Mouse (Mus musculus): Measurements from ENCODE around the gene Cebpe.
A peak's percentile ranks its signal among the peaks of the same experiment; 100 is the strongest.

The Cebpe gene

DNA sequence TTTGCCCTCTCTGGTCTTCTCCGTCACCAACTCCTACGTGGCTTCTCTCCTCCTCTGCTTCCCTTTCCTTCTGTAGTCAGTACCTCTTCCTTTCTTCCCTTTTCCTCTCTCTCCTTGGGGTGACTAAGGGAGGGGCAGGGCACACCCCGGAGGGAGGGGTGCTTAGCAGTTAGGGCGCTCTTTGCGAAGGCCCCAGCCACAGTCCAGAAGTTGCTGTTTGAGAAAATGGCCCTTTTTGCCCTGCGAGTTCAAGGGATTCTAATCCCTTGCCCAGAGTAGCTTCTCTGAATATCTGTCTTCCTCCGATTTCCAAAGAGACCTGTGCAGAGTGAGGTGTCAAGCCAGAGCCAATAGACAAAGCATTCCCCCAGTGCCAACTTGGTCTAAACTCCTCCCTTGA, at the start of gene Cebpe:
Cebpe (minus strand) TSS at position 101 of the 400 bp plus-strand sequence.
- no peak for DNase-seq (ENCODE audit: low spot score)

GRCm38 (mm10) chr14:54756382-54756781, 44.4 kb upstream of the Cebpe start:
- no peak for DNase-seq (ENCODE audit: low spot score)

DNA sequence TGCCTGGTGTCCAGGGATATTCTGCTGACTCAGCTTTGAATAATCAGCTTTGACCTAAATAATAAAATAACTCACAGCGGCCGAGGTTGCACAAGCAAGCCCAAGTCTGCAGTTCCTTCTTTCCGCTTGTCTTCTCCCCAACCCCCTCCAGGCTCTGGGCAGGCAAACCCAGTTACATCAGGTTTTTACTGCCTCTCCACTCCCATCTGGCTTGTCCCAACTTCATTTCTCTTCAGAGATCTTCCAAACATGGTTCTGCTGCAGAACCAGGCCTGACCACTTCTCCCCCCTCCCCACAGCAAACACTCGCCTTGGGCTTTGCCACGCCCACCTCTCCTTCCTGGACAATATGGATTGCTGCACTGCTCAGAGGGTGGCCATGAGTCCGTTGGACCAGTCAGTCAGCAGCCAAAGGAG, 42.6 kb upstream of the Cebpe start:
- DNase-seq (ENCODE audit: low spot score) = peak; percentile 62

DNA sequence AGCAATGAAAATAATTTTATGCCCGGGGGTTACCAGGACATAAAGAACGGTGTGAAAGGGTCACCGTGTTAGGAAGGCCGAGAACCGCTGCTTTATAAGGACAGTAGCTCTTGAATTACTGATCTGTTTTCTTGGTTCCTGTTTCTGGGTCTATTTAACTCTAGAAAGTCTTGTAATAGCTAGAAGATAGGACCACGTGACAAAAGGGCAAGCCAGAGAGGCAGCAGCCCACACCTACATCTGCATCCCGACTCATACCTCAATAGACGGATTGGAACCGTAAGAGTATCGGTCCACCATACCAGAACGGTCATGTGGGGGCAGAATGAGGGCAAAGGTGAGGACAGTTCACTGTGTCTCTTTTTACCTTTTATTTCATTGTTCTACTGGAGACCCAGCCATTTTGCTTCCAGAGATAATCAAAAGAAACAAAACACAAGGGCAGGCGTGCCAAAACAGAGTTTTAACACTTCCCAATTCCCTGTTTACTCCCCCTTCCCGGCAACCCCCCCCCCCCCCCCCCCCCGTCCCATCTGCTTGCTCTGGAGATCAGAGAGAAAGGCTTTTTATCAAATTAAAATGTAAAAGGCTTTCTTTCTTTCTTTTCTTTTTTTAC, 42.1 kb upstream of the Cebpe start:
- DNase-seq (ENCODE audit: low spot score) = peak; percentile 5

DNA sequence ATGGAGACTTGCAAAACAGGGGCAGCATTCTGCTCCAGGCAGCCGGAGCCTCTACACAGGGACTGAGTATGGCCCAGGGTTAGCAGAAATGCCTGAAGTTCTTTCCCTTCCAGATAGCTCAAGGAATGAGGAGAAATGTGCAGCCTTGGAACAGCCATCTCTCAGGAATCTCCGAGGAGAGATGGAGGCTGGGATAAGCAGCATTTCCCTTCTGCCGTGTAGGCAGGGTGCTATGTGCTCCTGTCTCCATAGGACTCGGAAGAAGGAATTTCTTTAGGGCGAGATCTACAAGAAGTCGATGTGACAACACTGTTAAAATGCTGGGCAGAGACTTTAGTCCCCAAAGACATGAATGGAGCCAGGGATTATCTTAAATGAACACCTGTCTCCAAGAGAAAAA, 41.0 kb upstream of the Cebpe start:
- no peak for DNase-seq (ENCODE audit: low spot score)

DNA sequence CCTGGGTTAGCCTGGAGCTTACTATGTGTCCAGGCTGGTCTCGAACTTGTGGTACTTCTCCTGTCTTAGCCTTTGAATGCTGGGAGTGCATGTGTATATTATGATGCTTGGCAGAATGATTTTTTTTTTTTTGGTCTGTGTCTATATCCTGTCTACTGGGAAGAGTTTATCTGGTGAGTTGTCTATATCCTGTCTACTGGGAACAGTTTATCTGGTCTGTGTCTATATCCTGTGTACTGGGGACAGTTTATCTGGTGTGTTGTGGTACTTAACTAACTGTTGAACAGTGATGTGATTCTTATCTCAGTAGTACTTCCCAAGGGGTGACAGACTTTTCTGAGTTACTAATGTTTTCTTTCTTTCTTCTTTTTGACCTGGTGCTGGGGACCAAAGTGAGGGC, 39.8 kb upstream of the Cebpe start:
- no peak for DNase-seq (ENCODE audit: low spot score)

GRCm38 (mm10) chr14:54749238-54749637, 37.3 kb upstream of the Cebpe start:
- DNase-seq (ENCODE audit: low spot score) = no peak

- no peak for DNase-seq (ENCODE audit: low spot score)
Observed at GRCm38 (mm10) chr14:54747942-54748917, 36.3 kb upstream of the Cebpe start.

DNA sequence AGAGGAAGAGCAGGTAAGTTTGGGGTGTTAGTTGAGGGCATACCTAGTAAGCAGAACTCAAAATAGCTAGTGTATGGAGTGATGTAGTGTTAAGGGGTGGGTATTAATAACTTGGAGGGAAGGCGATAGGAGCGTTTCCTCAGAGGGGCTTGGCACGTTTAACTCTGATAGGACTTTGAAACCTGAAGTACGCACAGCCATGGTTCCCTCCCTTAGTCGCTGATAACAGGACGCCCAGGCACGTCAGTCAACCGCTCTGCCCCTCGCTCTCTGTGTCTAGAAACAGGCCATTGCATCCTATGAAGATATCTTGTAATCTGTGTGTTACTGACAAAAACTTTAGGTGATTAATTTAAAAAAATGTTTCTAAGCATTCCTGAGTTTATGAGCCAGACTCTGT, 34.1 kb upstream of the Cebpe start:
- no peak for DNase-seq (ENCODE audit: low spot score)

- no peak for DNase-seq (ENCODE audit: low spot score)
Observed at GRCm38 (mm10) chr14:54744473-54744872, 32.5 kb upstream of the Cebpe start.

DNA sequence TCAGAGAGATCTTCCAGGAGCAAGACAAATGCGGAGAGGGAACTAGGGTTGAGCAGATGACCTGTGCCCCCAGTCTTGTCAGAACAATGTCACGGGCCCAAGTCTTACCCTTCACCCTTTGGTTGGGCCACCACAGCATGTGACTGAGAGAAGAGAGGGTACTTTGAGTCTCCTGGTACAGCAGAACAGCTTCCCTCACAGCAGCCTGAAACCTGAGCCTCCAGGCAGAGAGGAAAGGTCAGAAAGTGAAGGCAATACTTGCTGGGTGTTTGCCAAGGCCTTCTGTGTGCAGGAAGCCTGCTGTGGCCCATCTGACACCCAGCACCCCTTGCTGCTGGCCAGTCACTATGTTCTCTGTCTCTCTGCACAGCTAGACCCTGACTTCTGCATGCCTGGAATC, 30.4 kb upstream of the Cebpe start:
- DNase-seq (ENCODE audit: low spot score) = peak; percentile 10

DNA sequence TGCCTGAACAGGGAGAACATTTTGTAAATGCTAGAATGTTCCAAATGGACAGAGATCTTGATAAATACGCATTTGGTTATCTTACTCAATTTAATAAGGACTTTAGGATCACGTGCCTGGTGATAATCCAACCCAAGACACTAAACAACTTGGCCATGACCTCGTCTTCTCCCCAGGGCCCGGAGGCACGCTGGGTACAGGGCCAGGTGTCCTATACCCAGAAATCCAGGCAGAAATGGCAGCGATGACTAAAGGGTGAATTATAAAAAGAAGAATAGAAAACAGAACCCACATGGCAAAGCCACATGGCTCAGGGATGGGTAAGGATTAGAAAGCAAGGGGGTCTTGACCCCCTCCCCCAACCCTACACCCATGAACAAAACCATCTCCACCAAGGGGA, 29.7 kb upstream of the Cebpe start:
- DNase-seq (ENCODE audit: low spot score) = no peak

DNA sequence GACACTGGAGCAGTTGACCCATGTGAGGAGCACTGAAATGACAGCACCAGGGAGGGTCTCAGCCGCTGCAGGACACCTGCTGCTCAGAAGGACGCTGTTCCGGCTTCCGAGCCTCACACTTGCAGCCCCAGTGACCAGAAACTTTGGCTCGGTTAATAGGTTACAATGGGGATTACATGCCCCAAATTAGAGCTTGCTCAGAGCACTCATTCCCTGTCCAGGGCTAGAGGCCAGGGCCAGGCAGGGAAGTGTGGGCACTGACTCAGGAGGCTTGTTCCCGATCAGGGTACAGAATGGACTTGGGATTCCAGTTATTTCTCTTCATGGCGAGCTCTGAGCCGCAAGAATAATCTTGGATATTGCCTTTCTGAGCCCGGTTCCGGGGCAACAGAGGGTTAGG, 25.7 kb upstream of the Cebpe start:
- no peak for DNase-seq (ENCODE audit: low spot score)

- DNase-seq (ENCODE audit: low spot score) = no peak
Observed at GRCm38 (mm10) chr14:54736555-54737552, 24.9 kb upstream of the Cebpe start.

DNA sequence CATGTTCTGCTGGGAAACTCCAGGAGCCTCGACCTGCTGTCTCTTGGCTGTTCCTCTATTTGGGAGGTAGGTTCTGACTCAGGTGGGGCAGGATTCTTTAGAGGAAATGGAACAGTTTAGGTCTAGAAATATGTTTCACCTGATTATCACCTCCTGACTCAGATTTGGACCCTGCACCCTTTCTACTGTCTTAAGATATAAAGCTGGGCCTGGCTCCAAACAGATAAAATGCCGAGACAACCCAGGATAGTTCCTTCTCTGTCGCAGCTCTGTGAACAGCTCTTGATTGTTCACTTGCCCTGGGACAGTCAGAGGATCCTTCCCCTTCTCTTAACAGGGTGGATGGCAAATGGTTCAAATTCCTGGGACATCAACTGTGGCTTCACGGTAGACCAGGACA, 23.2 kb upstream of the Cebpe start:
- no peak for DNase-seq (ENCODE audit: low spot score)

DNA sequence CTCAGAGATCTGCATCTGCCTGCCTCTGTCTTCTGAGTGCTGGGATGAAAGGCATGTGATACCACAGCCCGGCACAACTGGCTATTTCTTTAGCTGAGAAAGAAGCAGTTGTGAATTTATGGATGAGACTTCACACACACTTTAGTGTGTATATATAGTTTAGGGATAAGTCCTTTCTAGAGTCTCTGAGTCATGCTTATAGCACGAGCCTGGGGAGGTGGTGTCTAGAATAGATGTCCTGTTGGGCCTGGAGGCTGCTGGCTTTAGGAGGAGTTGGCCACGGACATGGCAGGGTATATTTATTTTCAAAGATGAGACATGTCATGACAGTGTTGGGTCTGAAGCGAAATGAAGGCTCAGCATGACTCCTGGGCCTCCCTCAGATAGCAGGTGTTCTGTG, 22.0 kb upstream of the Cebpe start:
- no peak for DNase-seq (ENCODE audit: low spot score)

DNA sequence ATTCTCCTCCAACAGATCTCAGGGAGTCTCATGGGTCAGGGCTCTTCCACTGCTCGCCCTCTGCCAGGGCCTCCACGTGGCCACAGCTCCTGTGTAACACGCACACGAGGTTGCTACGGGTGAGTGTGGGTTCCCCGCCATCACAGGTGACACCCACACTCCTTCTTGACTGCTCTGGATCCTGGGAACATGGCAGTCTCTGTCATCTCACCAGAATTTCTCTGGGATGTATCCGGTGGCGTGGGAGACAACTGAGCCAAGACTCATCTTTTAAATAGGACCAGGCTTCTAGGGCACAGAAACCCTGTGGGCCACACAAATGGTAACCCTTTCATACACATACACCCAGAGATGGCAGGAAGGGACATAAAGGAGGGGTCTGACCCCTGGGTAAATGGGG, 20.2 kb upstream of the Cebpe start:
- DNase-seq (ENCODE audit: low spot score) = no peak

GRCm38 (mm10) chr14:54730305-54730704, 18.3 kb upstream of the Cebpe start:
- DNase-seq (ENCODE audit: low spot score) = no peak

DNA sequence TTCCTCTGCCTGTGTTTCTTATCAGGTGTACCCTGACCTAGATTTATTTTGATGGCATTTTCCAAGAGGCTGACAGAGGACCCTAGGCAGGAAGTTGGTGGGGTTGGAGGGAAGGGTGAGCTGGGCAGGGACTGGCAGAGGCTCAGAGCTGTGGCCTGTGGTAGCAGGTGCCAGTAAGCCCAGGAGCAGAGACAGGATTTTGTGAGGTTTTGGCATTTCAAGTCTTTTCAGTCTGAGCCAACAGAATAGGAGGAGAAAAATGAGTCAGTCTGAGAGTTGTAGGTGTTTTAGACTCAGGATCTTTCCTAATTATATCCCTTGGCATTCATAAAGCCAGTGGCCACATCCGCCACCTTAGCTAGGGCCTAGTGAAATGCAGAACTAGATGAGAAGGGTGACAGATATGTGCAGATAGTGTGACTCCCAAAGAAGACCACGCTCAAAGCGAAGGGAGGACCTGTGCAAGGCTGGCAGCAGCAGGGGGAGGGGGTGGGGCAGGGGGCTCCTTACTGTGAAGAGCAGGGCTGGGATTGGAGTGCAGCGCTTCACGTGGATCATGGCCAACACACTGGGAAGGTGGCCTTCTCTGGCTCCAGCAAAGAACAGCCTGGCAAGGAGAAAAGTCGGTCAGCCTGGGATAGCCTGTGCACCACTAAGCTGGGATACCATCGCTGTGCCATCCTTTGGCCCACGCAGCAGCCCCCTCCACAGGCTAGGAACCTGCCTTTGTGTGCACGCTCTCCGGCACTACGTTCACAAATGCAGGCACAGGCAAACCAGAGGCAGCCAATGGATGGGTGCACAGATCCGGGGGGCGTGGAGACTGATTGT, 17.1 kb upstream of the Cebpe start:
- no peak for DNase-seq (ENCODE audit: low spot score)

GRCm38 (mm10) chr14:54727565-54727964, 15.6 kb upstream of the Cebpe start:
- no peak for DNase-seq (ENCODE audit: low spot score)

GRCm38 (mm10) chr14:54724049-54724448, 12.1 kb upstream of the Cebpe start:
- DNase-seq (ENCODE audit: low spot score) = no peak
